Mouse (Mus musculus) limb, embryonic 10.5 days (tissue): ENCODE results near the gene Ddx23. TPM values are rescaled to one million over a fixed set of nuclear protein-coding genes. Genes with fewer than 3 reads are reported as not detected.

ENCODE experiments used
- polyA plus RNA-seq: library from polyadenylated mRNA; unstranded; fragments of >200 nt; fragmentation: Nextera tagmentation; extraction: Ambion mirVana; gene quantifications from 2 replicates; pipeline ENCODE4 v1.2.1, GENCODE M21; 2016

Gene Ddx23
- polyA plus RNA-seq, 1 experiment from 2014 or later, result 25.4 TPM

Other genes with a start within 250 kb of the Ddx23 start
- not detected in 2 replicates for gene Olfr282, start 231.7 kb downstream of the Ddx23 start, polyA plus RNA-seq
- gene Olfr281, start 210.3 kb downstream of the Ddx23 start, polyA plus RNA-seq, result not detected in 2 replicates
- not detected in 2 replicates for gene OR5BS1P, start 193.0 kb downstream of the Ddx23 start, polyA plus RNA-seq
- gene Lalba, start 180.2 kb downstream of the Ddx23 start, polyA plus RNA-seq, result 0.25 and 0.67 TPM in 2 replicates
- not detected in 2 replicates for gene Olfr279, start 170.5 kb downstream of the Ddx23 start, polyA plus RNA-seq
- 168 and 181 TPM in 2 replicates for gene Kansl2, start 128.6 kb downstream of the Ddx23 start, polyA plus RNA-seq
- gene Ccnt1, start 92.0 kb downstream of the Ddx23 start, polyA plus RNA-seq, result 60.7 and 68.0 TPM in 2 replicates
- gene 4930415O20Rik, start 91.9 kb downstream of the Ddx23 start, polyA plus RNA-seq, result 0.28 TPM in 1 of 2 replicates, not detected in the other
- gene Adcy6, start 52.8 kb downstream of the Ddx23 start, polyA plus RNA-seq, result 15.7 and 16.5 TPM in 2 replicates
- 16.6 and 24.2 TPM in 2 replicates for gene Cacnb3, start 32.1 kb downstream of the Ddx23 start, polyA plus RNA-seq
- gene Rnd1, start 14.6 kb upstream of the Ddx23 start, polyA plus RNA-seq, result 0.38 and 0.62 TPM in 2 replicates
- gene Ccdc65, start 45.3 kb upstream of the Ddx23 start, polyA plus RNA-seq, result 0.34 and 0.64 TPM in 2 replicates
- gene Fkbp11, start 65.3 kb upstream of the Ddx23 start, polyA plus RNA-seq, result 26.8 and 28.9 TPM in 2 replicates
- 44.3 and 49.1 TPM in 2 replicates for gene Arf3, start 100.3 kb upstream of the Ddx23 start, polyA plus RNA-seq
- gene Wnt10b, start 115.3 kb upstream of the Ddx23 start, polyA plus RNA-seq, result 0.62 and 0.99 TPM in 2 replicates
- gene Wnt1, start 127.0 kb upstream of the Ddx23 start, polyA plus RNA-seq, result not detected in 2 replicates
- gene Ddn, start 146.6 kb upstream of the Ddx23 start, polyA plus RNA-seq, result not detected in 2 replicates
- gene Prkag1, start 168.6 kb upstream of the Ddx23 start, polyA plus RNA-seq, result 92.3 and 97.7 TPM in 2 replicates
- gene Kmt2d, start 208.3 kb upstream of the Ddx23 start, polyA plus RNA-seq, result 12.6 and 13.6 TPM in 2 replicates
- gene Rhebl1, start 231.6 kb upstream of the Ddx23 start, polyA plus RNA-seq, result 27.9 and 34.3 TPM in 2 replicates
- gene Dhh, start 235.6 kb upstream of the Ddx23 start, polyA plus RNA-seq, result 0.40 and 0.46 TPM in 2 replicates